Mouse (Mus musculus) lung, embryonic 15.5 days (tissue): Measurements from ENCODE around the gene Grik4. TPM values are rescaled to one million over a fixed set of nuclear protein-coding genes. Genes with fewer than 3 reads are reported as not detected.
A peak's percentile ranks its signal among the peaks of the same experiment; 100 is the strongest.

Experiments used
- ATAC-seq: fragments of 200-750 bp; cut with Nextera tagmentation; 2 replicates; pipeline ENCODE4 v1.8.0; 2017; ENCODE audit warnings: moderate number of reproducible peaks, borderline replicate concordance; ENCODE audit not compliant: low FRiP score, low TSS enrichment; ENCODE audit errors: extremely low read depth
- H3K27ac ChIP-seq: fragments of 300-500 bp; sonication (generic); 2 replicates; pipeline ENCODE4 v1.5.1; 2015; ENCODE audit warnings: moderate library complexity, mild to moderate bottlenecking, inconsistent platforms
- H3K27me3 ChIP-seq: fragments of 300-500 bp; sonication (generic); 2 replicates; pipeline ENCODE4 v1.6.1; 2015; ENCODE audit warnings: inconsistent platforms
- H3K36me3 ChIP-seq: fragments of 300-500 bp; sonication (generic); 2 replicates; pipeline ENCODE4 v1.6.1; 2015; ENCODE audit warnings: inconsistent platforms
- H3K4me1 ChIP-seq: fragments of 300-500 bp; sonication (generic); 2 replicates; pipeline ENCODE4 v1.6.1; 2015; ENCODE audit warnings: inconsistent platforms
- H3K4me2 ChIP-seq: fragments of 300-500 bp; sonication (generic); 2 replicates; pipeline ENCODE4 v1.6.1; 2015; ENCODE audit warnings: inconsistent platforms, mild to moderate bottlenecking, moderate library complexity
- H3K4me3 ChIP-seq: fragments of 300-500 bp; sonication (generic); 2 replicates; pipeline ENCODE4 v1.5.1; 2015; ENCODE audit warnings: mild to moderate bottlenecking, inconsistent platforms
- H3K9ac ChIP-seq: fragments of 300-500 bp; sonication (generic); 2 replicates; pipeline ENCODE4 v1.6.1; 2015; ENCODE audit warnings: inconsistent platforms
- H3K9me3 ChIP-seq: fragments of 300-500 bp; sonication (generic); 2 replicates; pipeline ENCODE4 v1.6.1; 2016; ENCODE audit warnings: inconsistent platforms
- WGBS: fragments of 180-500 bp; shearing (Covaris S2); methylation state at CpG from one replicate; pipeline ENCODE4 v1.1.7; 2015; 5-methylcytosine and 5-hydroxymethylcytosine counted together
- polyA plus RNA-seq: library from polyadenylated mRNA; unstranded; fragments of >200 nt; fragmentation: Nextera tagmentation; extraction: Ambion mirVana; gene quantifications from 2 replicates; pipeline ENCODE4 v1.2.1, GENCODE M21; 2015

The Grik4 gene
- polyA plus RNA-seq, 1 experiment from 2014 or later: 3.1 TPM

GRCm38 (mm10) chr9:42727186-42727585 lies 217.1 kb downstream of the Grik4 start:
- H3K27ac ChIP-seq: no peak overlapping the region
- WGBS: 67% methylated on average over 5 of the region's 5 CpGs
- ATAC-seq: no peak

DNA sequence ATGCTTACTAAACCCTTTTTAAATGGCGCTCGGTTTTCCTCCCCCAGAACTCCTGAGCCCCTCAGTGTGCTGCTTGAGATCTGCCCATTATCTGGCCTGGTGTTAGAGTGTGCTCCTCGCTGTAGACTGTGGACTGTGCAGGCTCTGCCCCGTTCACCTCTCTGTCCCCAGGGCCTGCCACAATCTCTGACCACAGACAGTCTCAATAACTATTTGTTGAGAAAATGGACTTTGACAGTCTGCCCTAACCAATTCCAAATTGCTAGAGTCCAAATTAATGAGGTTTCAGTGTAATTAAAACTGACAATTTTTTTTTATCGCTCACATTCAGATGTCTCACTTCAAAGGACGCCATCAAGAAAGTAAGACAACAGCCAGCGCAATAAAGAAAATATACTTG lies 220.2 kb downstream of the Grik4 start:
- WGBS: 62% methylated on average over 7 of the region's 7 CpGs
- H3K4me2 ChIP-seq: no peak overlapping the region
- peaks cover 10% of the 10 kb centered on the region; the same call in 1 of the 2 replicates for H3K4me1 ChIP-seq
- no peaks in the 10 kb centered on the region for H3K27me3 ChIP-seq
- no peak for ATAC-seq
- H3K36me3 ChIP-seq: no peaks in the 10 kb centered on the region
- H3K27ac ChIP-seq: no peak overlapping the region
- no peak overlapping the region for H3K9ac ChIP-seq
- no peaks in the 10 kb centered on the region for H3K9me3 ChIP-seq
- no peak overlapping the region for H3K4me3 ChIP-seq

More at GRCm38 (mm10) chr9:42727186-42727585, 217.1 kb downstream of the Grik4 start:
- no peak overlapping the region for H3K9ac ChIP-seq
- H3K9me3 ChIP-seq: no peaks in the 10 kb centered on the region
- H3K27me3 ChIP-seq: no peaks in the 10 kb centered on the region
- H3K4me3 ChIP-seq: no peak overlapping the region
- no peaks in the 10 kb centered on the region for H3K36me3 ChIP-seq
- H3K4me2 ChIP-seq: no peak overlapping the region
- H3K4me1 ChIP-seq: peaks cover 10% of the 10 kb centered on the region; the same call in 1 of the 2 replicates

DNA sequence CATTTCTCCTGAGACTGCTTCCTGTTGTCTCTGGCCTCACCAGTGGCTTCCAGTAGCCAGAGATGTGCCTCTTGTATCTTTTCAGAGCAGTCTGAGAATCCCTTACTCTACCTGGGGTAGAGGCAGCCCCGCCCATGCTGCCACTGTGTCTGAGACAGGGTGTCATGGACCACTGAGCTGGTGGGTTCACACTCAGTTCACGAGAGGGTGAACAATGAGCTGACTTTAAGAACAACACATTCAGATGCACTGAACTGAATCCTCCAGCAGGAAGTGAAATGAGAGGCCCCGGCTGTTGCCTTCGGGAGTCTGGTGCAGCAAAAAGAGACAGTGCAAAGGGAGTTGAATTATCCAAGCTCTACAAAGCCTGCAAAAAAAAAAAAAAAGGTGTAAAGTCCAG lies 221.8 kb downstream of the Grik4 start:
- no peak overlapping the region for H3K4me2 ChIP-seq
- no peaks in the 10 kb centered on the region for H3K36me3 ChIP-seq
- no peak for ATAC-seq
- H3K4me3 ChIP-seq: no peak overlapping the region
- WGBS: 45% methylated on average over 4 of the region's 4 CpGs
- H3K9ac ChIP-seq: no peak overlapping the region
- no peaks in the 10 kb centered on the region for H3K9me3 ChIP-seq
- H3K27ac ChIP-seq: no peak overlapping the region
- peaks cover 10% of the 10 kb centered on the region; the same call in 1 of the 2 replicates for H3K4me1 ChIP-seq
- H3K27me3 ChIP-seq: no peaks in the 10 kb centered on the region

DNA sequence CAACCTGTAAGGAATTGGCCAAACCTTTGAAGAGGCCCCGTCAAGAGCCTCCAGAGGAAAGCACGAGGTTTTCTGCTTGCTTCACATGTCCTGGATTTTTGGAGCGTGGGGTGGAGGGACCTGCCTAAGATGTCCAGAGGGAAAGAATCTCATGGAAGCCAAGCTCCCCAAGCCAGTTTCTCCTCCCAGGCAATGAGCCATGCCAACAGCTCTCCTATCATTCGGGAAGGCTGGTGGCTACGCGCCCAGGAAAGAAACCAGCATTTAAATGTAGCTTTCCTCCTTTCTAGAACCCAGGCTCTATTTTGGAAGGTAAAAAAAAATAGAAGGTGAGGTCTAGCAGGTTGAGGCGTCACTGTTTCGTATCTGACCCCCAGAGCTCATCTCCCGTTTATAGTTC lies 222.6 kb downstream of the Grik4 start:
- Histone ChIP-seq H3K4me1 (peaks cover 7% of the 10 kb centered on the region; the same call in 1 of the 2 replicates), H3K36me3 (no peaks in the 10 kb centered on the region), H3K4me2 (no peak overlapping the region), H3K9me3 (no peaks in the 10 kb centered on the region), H3K27ac (no peak overlapping the region), H3K27me3 (no peaks in the 10 kb centered on the region), H3K4me3 (no peak overlapping the region), H3K9ac (no peak overlapping the region)
- WGBS: 80% methylated on average over 9 of the region's 9 CpGs
- ATAC-seq: no peak

DNA sequence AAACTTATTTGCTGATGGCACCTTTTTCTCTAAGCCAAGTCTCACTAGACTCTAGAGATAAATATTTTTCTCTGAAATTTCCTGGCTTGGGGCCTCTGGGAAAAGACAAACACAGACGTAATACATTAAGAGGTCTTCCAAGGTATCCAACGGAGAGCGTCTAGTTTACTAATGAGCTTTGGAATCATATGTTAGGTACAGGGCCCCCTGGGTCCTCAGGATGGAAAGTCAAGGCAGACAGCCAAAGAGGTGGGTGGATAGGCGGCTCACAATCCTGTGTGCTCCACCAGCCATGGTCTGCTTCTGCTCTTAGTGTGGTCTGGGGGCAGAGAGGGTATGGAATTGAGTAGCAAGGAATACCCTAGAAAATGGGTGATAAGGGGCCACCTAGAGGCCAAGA lies 223.1 kb downstream of the Grik4 start:
- no peaks in the 10 kb centered on the region for H3K9me3 ChIP-seq
- WGBS: 56% methylated on average over 4 of the region's 4 CpGs
- no peaks in the 10 kb centered on the region for H3K27me3 ChIP-seq
- H3K27ac ChIP-seq: no peak overlapping the region
- no peak overlapping the region for H3K9ac ChIP-seq
- H3K4me3 ChIP-seq: no peak overlapping the region
- H3K4me2 ChIP-seq: no peak overlapping the region
- peaks cover 5% of the 10 kb centered on the region; the same call in 1 of the 2 replicates for H3K4me1 ChIP-seq
- ATAC-seq: no peak
- H3K36me3 ChIP-seq: no peaks in the 10 kb centered on the region

GRCm38 (mm10) chr9:42713912-42714311 lies 230.4 kb downstream of the Grik4 start:
- Histone ChIP-seq H3K4me3 (no peak overlapping the region), H3K4me1 (no peaks in the 10 kb centered on the region), H3K9me3 (no peaks in the 10 kb centered on the region), H3K9ac (no peak overlapping the region), H3K36me3 (no peaks in the 10 kb centered on the region), H3K27ac (no peak overlapping the region), H3K4me2 (no peak overlapping the region), H3K27me3 (no peaks in the 10 kb centered on the region)
- WGBS: 54% methylated on average over 8 of the region's 8 CpGs
- no peak for ATAC-seq

DNA sequence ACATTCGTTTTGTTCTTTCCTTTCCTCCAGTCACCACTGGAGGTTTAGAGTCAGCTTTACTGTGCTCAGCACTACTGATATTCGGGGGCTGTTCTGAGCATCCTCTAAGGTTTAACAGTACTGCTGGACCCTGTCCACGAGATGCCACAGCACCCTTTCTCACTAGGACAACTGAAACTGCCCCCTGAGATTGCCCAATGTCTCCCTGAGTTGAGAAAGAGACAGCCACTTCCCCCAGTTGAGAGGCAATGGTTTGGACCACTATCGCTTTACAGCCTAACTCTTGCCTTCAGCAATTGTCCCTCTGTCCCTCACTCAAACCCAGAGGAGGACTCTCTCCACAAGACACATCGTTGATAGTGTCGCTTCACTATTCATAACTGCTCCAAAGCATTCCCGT lies 238.4 kb downstream of the Grik4 start:
- Histone ChIP-seq H3K36me3 (no peaks in the 10 kb centered on the region), H3K4me3 (no peak overlapping the region), H3K9me3 (no peaks in the 10 kb centered on the region), H3K9ac (no peak overlapping the region), H3K27ac (no peak overlapping the region), H3K4me2 (no peak overlapping the region), H3K4me1 (no peaks in the 10 kb centered on the region), H3K27me3 (no peaks in the 10 kb centered on the region)
- WGBS: 69% methylated on average over 7 of the region's 7 CpGs
- ATAC-seq: no peak

- no peaks in the 10 kb centered on the region for H3K36me3 ChIP-seq
- no peak overlapping the region for H3K9ac ChIP-seq
- no peaks in the 10 kb centered on the region for H3K9me3 ChIP-seq
- no peak overlapping the region for H3K27ac ChIP-seq
- no peak for ATAC-seq
- no peak overlapping the region for H3K4me3 ChIP-seq
- no peaks in the 10 kb centered on the region for H3K27me3 ChIP-seq
- 47% methylated on average over 8 of the region's 8 CpGs for WGBS
- H3K4me1 ChIP-seq: no peaks in the 10 kb centered on the region
- H3K4me2 ChIP-seq: no peak overlapping the region
Observed at GRCm38 (mm10) chr9:42703191-42703854, 241.0 kb downstream of the Grik4 start.

DNA sequence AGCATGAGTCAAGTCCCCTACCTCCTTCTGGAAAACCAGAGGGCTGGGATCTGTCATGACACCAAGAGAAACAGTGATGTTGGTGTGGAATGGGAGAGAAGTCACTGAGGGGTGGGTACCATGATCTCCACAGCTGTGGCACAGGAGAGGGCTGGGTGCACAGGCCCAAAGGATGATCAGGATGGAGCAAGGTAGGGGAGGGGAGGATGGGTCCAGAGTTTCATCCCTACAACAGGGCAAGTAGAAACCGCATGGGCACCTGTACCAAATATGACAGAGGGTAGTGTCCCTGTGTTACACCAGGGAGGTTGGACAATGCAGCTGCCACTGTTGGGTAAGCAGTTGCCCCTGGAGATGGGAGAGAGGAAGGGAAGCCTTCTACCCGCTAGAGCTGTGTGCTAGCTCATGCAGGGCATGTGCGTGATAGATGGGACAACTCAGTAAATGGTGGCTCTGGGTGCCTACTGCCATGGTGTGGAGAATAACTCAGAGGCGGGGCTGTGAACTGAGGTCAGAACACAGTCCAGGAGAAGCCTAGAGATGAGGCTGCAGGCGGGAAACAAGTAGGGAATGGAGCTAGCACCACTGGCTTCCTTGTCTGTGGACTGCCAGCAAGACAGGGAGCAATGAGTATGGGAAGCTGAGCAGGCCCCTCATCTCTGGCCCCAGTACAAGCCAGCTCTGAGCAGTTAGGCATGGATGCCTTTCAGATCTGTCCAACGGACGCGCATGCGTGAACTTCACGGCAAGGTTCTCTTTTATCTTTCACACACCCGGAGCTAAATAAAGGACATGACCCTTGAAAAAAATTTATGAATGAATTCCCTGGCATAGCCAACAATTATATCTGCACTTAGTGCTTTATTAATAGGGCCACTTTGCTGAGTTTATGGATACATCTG lies 241.8 kb downstream of the Grik4 start:
- Histone ChIP-seq H3K27me3 (no peaks in the 10 kb centered on the region), H3K9ac (no peak overlapping the region), H3K4me2 (no peak overlapping the region), H3K4me1 (no peaks in the 10 kb centered on the region), H3K27ac (peak overlapping the region; percentile 50), H3K4me3 (no peak overlapping the region), H3K36me3 (no peaks in the 10 kb centered on the region), H3K9me3 (no peaks in the 10 kb centered on the region)
- 63% methylated on average over 11 of the region's 11 CpGs for WGBS
- ATAC-seq: peak; percentile 39; the same call in 1 of the 2 replicates

DNA sequence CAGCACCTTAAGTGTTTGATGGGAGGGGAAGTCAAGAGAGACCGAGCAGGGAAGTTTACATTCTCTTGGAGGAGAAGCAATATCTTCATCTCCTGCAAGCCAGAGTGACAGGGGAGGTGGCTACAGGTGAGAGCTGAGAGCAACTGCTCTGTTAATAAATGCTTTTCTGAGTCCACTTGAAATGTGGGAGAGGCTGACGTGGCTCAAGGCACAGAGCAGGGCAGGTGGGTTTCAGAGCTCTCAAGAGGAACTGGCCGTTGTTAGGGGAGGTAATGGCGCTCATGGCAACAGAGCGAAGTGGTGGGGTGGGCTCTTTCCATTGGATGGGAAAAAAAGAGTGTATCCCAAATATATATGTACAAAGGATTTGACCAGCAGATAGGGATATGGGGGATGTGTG lies 242.6 kb downstream of the Grik4 start:
- H3K27ac ChIP-seq: peak overlapping the region; percentile 50
- no peak overlapping the region for H3K4me2 ChIP-seq
- ATAC-seq: peak; percentile 64
- WGBS: 58% methylated on average over 5 of the region's 5 CpGs
- no peaks in the 10 kb centered on the region for H3K27me3 ChIP-seq
- H3K4me3 ChIP-seq: no peak overlapping the region
- H3K4me1 ChIP-seq: no peaks in the 10 kb centered on the region
- H3K9me3 ChIP-seq: no peaks in the 10 kb centered on the region
- H3K36me3 ChIP-seq: no peaks in the 10 kb centered on the region
- no peak overlapping the region for H3K9ac ChIP-seq

DNA sequence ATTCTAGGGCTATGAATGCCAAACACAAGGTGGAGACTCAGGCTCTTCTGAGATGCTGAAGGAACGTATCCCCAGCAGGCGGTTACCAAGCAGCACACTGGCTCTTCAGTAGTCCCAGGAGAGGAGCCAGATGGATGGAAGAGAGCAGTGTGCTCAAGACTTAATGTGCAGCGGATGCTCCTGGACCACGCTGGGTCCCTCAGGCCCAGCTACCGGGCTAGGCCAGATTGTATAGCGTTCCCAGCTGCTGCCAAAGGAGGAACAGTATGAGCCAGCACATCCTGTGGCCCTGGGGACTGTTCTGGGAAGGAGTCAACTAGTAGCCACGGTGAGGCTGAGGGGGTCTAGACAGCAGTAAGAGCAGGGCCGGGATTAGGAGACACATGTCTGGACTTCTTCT lies 251.3 kb downstream of the Grik4 start:
- H3K27me3 ChIP-seq: no peaks in the 10 kb centered on the region
- WGBS: 85% methylated on average over 8 of the region's 8 CpGs
- H3K4me3 ChIP-seq: no peak overlapping the region
- no peak overlapping the region for H3K9ac ChIP-seq
- H3K4me2 ChIP-seq: no peak overlapping the region
- H3K27ac ChIP-seq: no peak overlapping the region
- no peaks in the 10 kb centered on the region for H3K4me1 ChIP-seq
- ATAC-seq: no peak
- no peaks in the 10 kb centered on the region for H3K9me3 ChIP-seq
- no peaks in the 10 kb centered on the region for H3K36me3 ChIP-seq

DNA sequence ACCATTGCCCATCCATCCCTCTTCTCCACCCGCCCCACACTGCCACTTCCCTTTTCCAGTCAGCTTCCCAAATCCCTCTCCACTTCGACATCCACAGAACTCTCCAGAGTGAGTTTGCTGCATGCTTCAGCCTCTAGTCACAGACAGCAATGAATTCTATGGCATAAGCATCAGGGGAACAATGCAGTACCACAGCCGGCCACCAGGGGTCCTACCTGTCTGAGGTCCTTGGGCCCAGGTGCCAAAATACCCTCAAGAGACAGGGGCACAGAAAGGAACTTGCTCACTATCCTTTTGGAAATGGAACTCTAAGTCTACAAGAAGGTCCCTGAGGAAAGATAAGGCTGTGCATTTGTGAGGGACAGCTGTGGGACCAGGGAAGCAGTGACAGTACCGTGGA lies 256.1 kb downstream of the Grik4 start:
- 26% methylated on average over 4 of the region's 4 CpGs for WGBS

More for the DNA sequence above, 256.1 kb downstream of the Grik4 start:
- no peak overlapping the region for H3K4me2 ChIP-seq
- no peak for ATAC-seq
- no peak overlapping the region for H3K27ac ChIP-seq
- H3K9me3 ChIP-seq: no peaks in the 10 kb centered on the region
- H3K4me1 ChIP-seq: no peaks in the 10 kb centered on the region
- H3K4me3 ChIP-seq: no peak overlapping the region
- H3K27me3 ChIP-seq: no peaks in the 10 kb centered on the region
- H3K36me3 ChIP-seq: no peaks in the 10 kb centered on the region
- no peak overlapping the region for H3K9ac ChIP-seq
